18 mouse cellular contexts compared by ENCODE assay signal in the genomic region with DNA sequence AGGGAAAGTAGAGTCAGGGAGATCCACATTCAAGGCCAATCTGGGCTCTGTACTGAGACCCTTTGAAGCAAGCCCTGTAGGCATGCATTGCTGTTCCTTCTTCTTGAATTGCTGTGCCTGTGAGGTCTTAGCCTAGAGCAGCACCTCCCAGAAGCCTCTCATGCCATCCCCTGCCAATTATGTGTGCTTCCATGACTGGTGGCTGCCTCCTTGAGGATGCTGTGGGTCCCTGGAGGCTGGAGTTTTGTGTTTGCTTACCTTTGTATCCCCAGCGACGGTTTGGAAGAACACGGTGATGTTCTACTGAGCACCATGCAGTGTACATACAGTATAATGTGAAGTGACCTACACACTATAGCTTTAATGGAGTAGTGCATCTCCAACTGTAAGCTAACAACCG. TPM values are rescaled to one million over a fixed set of nuclear protein-coding genes. Genes with fewer than 3 reads are reported as not detected.
DNase-seq lines count a peak whose midpoint lies in the region; ATAC-seq and TF ChIP-seq lines count a peak whose summit lies in the region.
"Had no signal": no experiment of that assay in that cellular context is flagged by ENCODE, and none has a peak within 500 bp of the region (broad histone marks: within the 10 kb centered on the region; RNA-seq: fewer than 3 reads in every experiment).

No protein-coding gene starts in this region.

- intact Hi-C loops in heart, postnatal 25 days (cut with DNase I), result no loop called here

- 0 out of 2 replicates have a peak, but pooled peaks cover 2% of the 10 kb centered on the region for H3K36me3 ChIP-seq in small intestine, adult 2 months (ENCODE audit: control insufficient read depth, insufficient read depth, low read length)
- H3K36me3 ChIP-seq: forebrain, embryonic 12.5 days; heart, embryonic 15.5 days; hindbrain, embryonic 15.5 days had no signal

- no peak for ATAC-seq in inflammation-experienced regulatory T-cells, adult 6 months
- ATAC-seq: forebrain, embryonic 16.5 days had no signal

- DNase-seq in heart, adult 11 months, result peak; percentile 76
- DNase-seq in heart, adult 9 months (ENCODE audit: low spot score in 2 of 2), result no peak
- DNase-seq in 3T3-L1 (ENCODE audit: low read depth, low spot score) (peak; percentile 68), NIH3T3 (ENCODE audit: low read depth) (peak; percentile 50)
- no peak for DNase-seq in heart, postnatal 25 days (ENCODE audit: low spot score)
- DNase-seq in cerebellum, adult 11 months, result no peak
- DNase-seq: adrenal gland, postnatal 14 days; cerebellum, adult 2 months; cerebellum, postnatal 10 days; gastrocnemius, postnatal 14 days; heart, postnatal 36 days; kidney, adult 18-20 months had no signal

- WGBS in small intestine, adult 2 months, result 70% methylated on average over 4 of the region's 4 CpGs

- no peaks in the 10 kb centered on the region for H3K27me3 ChIP-seq in small intestine, adult 2 months (ENCODE audit: control insufficient read depth, insufficient read depth, low read length)
- H3K27me3 ChIP-seq: forebrain, embryonic 12.5 days; heart, embryonic 15.5 days; hindbrain, embryonic 15.5 days had no signal

- peak overlapping the region; percentile 53 for H3K27ac ChIP-seq in small intestine, adult 2 months (ENCODE audit: insufficient read depth, low read depth, low read length)
- H3K27ac ChIP-seq: forebrain, embryonic 12.5 days; heart, embryonic 15.5 days; hindbrain, embryonic 15.5 days had no signal

- peaks cover 31% of the 10 kb centered on the region for H3K4me1 ChIP-seq in small intestine, adult 2 months (ENCODE audit: control insufficient read depth, insufficient read depth, insufficient read length, low read length)

- no peak overlapping the region for H3K4me3 ChIP-seq in small intestine, adult 2 months (ENCODE audit: low read depth, low read length)
- H3K4me3 ChIP-seq: forebrain, embryonic 12.5 days; heart, embryonic 15.5 days; hindbrain, embryonic 15.5 days had no signal

- no peak for TF ChIP-seq CTCF in small intestine, adult 2 months (IDR thresholded peaks at IDR 0.05; ENCODE audit: extremely low read depth, insufficient read length, insufficient replicate concordance, low read depth, low read length)

- TF ChIP-seq POLR2A in small intestine, adult 2 months (IDR thresholded peaks at IDR 0.05; ENCODE audit: low read depth, low read length), result no peak

RNA-seq across cellular contexts. Expression of a gene that starts 4.2 kb away (rescaled TPM):
- polyA plus RNA-seq in small intestine, adult 2 months (2012; rRNA removed), result 28.0 and 66.3 TPM in 2 replicates
- 1 to 10 TPM; 2.1 to 2.6 (median 2.6) TPM for polyA plus RNA-seq in inflammation-experienced regulatory T-cells, adult 6 months (2017; shearing (Covaris generic))
- 10 to 100 TPM; 30.9 to 33.2 TPM for total RNA-seq in heart, postnatal 25 days (2021)

Comparison
In these comparisons a context has a peak if more than half of its experiments do, and no peak if none do; other contexts are left out.
1. DNase-seq: peak in heart, adult 11 months (single experiment), 3T3-L1 (single experiment) and NIH3T3 (single experiment); none in heart, adult 9 months (0 of 2), heart, postnatal 25 days (single experiment) and cerebellum, adult 11 months (single experiment).